Mouse (Mus musculus) left cerebral cortex, adult 2 months (tissue): Measurements from ENCODE around the gene Lamtor2. TPM values are rescaled to one million over a fixed set of nuclear protein-coding genes. Genes with fewer than 3 reads are reported as not detected.
"Not testable (repeated sequence)": the region's sequence is repeated elsewhere in the genome, so short reads cannot be mapped to it uniquely, and the experiment has no call there.

Experiments used
- DNase-seq, 2 experiments: peaks; one replicate each; pipeline ENCODE4 v3.0.0; 2021 to 2022; ENCODE audit warnings: low spot score in 2 of 2, mixed read lengths in 1 of 2; ENCODE audit errors: extremely low spot score in 1 of 2
- H3K27ac ChIP-seq: fragments of 200-600 bp; 2 replicates; pipeline ENCODE4 v1.8.1; 2022
- H3K4me3 ChIP-seq: fragments of 200-600 bp; 2 replicates; pipeline ENCODE4 v1.8.1; 2022
- CTCF ChIP-seq: fragments of 200-600 bp; IDR thresholded peaks from 2 replicates; pipeline ENCODE4 v1.8.1; 2022; ENCODE audit warnings: antibody characterized with exemption, mild to moderate bottlenecking, moderate library complexity
- intact Hi-C: fragments of 180-260 bp; cut with DNase I; formaldehyde crosslinking; loops from one replicate; pipeline ENCODE4 v1.15.1; 2025
- long read RNA-seq, 2 experiments: library from polyadenylated mRNA; stranded (forward); transcript quantifications; one replicate each; pipeline ENCODE4 v2.0.0; 2021; ENCODE audit warnings: borderline mapping rate in 2 of 2
- total RNA-seq, 2 experiments: library from RNA; stranded (reverse); gene quantifications; 2 replicates each; pipeline ENCODE4 v1.2.3; 2021

Lamtor2 gene
- 10 to 100 TPM; 98.3 to 99.1 TPM for total RNA-seq
- long read RNA-seq, experiment 1, transcript Lamtor2-201 (4 exons, 668 nt): major isoform, 29 of 39 reads
- long read RNA-seq, experiment 1, partial matches to known transcripts: 2 of 39 reads
- long read RNA-seq, experiment 1, other reads (novel, unspliced or antisense): 4 of 39 reads
- long read RNA-seq, experiment 2, transcript Lamtor2-201 (4 exons, 668 nt): major isoform, 41 of 50 reads
- long read RNA-seq, experiment 2, partial matches to known transcripts: 2 of 50 reads
- long read RNA-seq, experiment 2, other reads (novel, unspliced or antisense): 1 of 50 reads

GRCm38 (mm10) chr3:88552676-88553524, at the start of gene Lamtor2:
Lamtor2 (minus strand) TSS chr3:88553074.
- Histone ChIP-seq H3K4me3 (peak within 1 kb of the TSS; percentile 94), H3K27ac (peak within 1 kb of the TSS; percentile 97)
- TF ChIP-seq CTCF: no peak
- peak; percentile 97 for DNase-seq
- intact Hi-C loops: no loop called here

- Histone ChIP-seq H3K27ac (no peak overlapping the region), H3K4me3 (no peak overlapping the region)
- intact Hi-C loops: no loop called here
- TF ChIP-seq CTCF: no peak
- no peak for DNase-seq
Observed at GRCm38 (mm10) chr3:88602466-88602865, 49.6 kb upstream of the Lamtor2 start.

GRCm38 (mm10) chr3:88596547-88596946, 43.7 kb upstream of the Lamtor2 start:
- DNase-seq, H3K27ac ChIP-seq, H3K4me3 ChIP-seq, intact Hi-C loops: not testable (repeated sequence)

GRCm38 (mm10) chr3:88593893-88594580, 41.2 kb upstream of the Lamtor2 start:
- H3K27ac ChIP-seq: no peak overlapping the region
- no peak for DNase-seq
- intact Hi-C loops: loop anchor here (5.0 kb wide), 1 partner anchor 143 kb away; no protein-coding TSS in a partner anchor
- TF ChIP-seq CTCF: no peak
- H3K4me3 ChIP-seq: no peak overlapping the region

GRCm38 (mm10) chr3:88592942-88593576, 40.2 kb upstream of the Lamtor2 start:
- DNase-seq: no peak
- Histone ChIP-seq H3K27ac (no peak overlapping the region), H3K4me3 (no peak overlapping the region)
- intact Hi-C loops: loop anchor here (5.0 kb wide), 1 partner anchor 144 kb away; no protein-coding TSS in a partner anchor
- no peak for TF ChIP-seq CTCF

- intact Hi-C loops: loop anchor here (5.0 kb wide), 1 partner anchor 145 kb away; no protein-coding TSS in a partner anchor
- H3K27ac ChIP-seq: no peak overlapping the region
- H3K4me3 ChIP-seq: no peak overlapping the region
- TF ChIP-seq CTCF: peak; percentile 72
- DNase-seq: no peak
Observed at GRCm38 (mm10) chr3:88591950-88592731, 39.3 kb upstream of the Lamtor2 start.

- DNase-seq: no peak
- no peak overlapping the region for H3K4me3 ChIP-seq
- H3K27ac ChIP-seq: no peak overlapping the region
- TF ChIP-seq CTCF: no peak
- intact Hi-C loops: loop anchor here (5.0 kb wide), 1 partner anchor 146 kb away; no protein-coding TSS in a partner anchor
Observed at GRCm38 (mm10) chr3:88591044-88591443, 38.2 kb upstream of the Lamtor2 start.

GRCm38 (mm10) chr3:88590246-88590645, 37.4 kb upstream of the Lamtor2 start:
- intact Hi-C loops: loop anchor here (5.0 kb wide), 1 partner anchor 147 kb away; no protein-coding TSS in a partner anchor
- Histone ChIP-seq H3K4me3 (no peak overlapping the region), H3K27ac (no peak overlapping the region)
- no peak for TF ChIP-seq CTCF
- DNase-seq: no peak

GRCm38 (mm10) chr3:88586640-88587039, 33.8 kb upstream of the Lamtor2 start:
- no peak for DNase-seq
- Histone ChIP-seq H3K27ac (no peak overlapping the region), H3K4me3 (no peak overlapping the region)
- intact Hi-C loops: no loop called here
- TF ChIP-seq CTCF: no peak

- DNase-seq: no peak
- no peak overlapping the region for H3K4me3 ChIP-seq
- intact Hi-C loops: no loop called here
- TF ChIP-seq CTCF: no peak
- no peak overlapping the region for H3K27ac ChIP-seq
Observed at GRCm38 (mm10) chr3:88585769-88586168, 32.9 kb upstream of the Lamtor2 start.
